Mouse (Mus musculus) urinary bladder, postnatal 25 days (tissue): Measurements from ENCODE around the gene Snx8.
A peak's percentile ranks its signal among the peaks of the same experiment; 100 is the strongest.
"Not testable (repeated sequence)": the region's sequence is repeated elsewhere in the genome, so short reads cannot be mapped to it uniquely, and the experiment has no call there.

Experiments used
- DNase-seq: peaks from one replicate; pipeline ENCODE4 v3.0.0; 2022; ENCODE audit warnings: low spot score

Gene Snx8

GRCm38 (mm10) chr5:140384462-140384861 lies 4.6 kb downstream of the Snx8 start:
- DNase-seq, result no peak

DNA sequence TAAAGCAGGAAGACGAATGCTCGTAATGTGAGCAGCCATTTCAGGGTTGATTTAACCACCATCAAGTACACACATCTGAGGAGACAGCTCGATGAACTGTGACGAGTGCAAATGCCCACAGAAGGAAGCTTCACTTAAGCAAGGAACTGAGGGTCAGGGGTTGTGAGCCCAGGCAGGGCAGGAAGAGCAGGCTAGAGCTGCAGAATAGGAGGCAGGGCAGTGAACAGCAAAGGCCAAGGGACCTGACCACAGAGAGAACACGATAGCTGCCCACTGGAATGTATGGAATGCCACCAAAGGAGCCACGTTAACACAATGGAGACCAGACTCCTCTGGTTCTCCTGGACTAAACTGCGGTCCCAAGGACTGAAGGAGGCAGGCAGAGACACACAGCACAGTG lies 5.5 kb downstream of the Snx8 start:
- no peak for DNase-seq

- no peak for DNase-seq
These were observed 6.4 kb downstream of the Snx8 start for GRCm38 (mm10) chr5:140382688-140383087.

GRCm38 (mm10) chr5:140381156-140381555 lies 7.9 kb downstream of the Snx8 start:
- DNase-seq, result no peak

- no peak for DNase-seq
These were observed 9.8 kb downstream of the Snx8 start for GRCm38 (mm10) chr5:140379299-140379698.

GRCm38 (mm10) chr5:140378121-140378853 lies 10.8 kb downstream of the Snx8 start:
- DNase-seq, result no peak

DNA sequence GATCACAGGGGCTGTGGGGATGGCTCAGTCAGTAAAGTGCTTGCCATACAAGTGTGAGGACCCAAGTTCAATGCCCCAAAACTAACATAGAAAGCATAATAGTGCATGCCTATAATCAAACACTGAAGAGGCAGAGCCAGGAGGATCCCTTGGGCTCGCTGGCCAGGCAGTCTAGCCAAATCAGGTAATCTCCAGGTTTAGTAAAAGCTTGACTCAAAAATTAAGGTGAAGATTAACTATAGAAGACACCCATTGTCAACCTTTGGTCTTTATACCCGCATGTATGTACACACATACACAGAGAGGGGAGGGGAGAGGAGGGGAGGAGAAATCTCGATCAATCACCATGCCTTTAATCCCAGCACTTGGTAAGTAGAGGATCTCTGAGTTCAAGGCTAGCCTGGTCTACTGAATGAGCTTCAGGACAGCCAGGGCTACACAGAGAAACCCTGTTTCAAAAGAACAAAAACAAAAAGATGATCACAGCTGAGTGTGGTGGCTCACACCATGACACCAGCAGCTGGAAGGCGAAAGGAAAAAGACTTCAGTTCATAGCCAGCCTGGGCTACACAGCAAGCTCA lies 13.7 kb downstream of the Snx8 start:
- no peak for DNase-seq

- no peak for DNase-seq
These were observed 14.8 kb downstream of the Snx8 start for GRCm38 (mm10) chr5:140374226-140374625.

DNA sequence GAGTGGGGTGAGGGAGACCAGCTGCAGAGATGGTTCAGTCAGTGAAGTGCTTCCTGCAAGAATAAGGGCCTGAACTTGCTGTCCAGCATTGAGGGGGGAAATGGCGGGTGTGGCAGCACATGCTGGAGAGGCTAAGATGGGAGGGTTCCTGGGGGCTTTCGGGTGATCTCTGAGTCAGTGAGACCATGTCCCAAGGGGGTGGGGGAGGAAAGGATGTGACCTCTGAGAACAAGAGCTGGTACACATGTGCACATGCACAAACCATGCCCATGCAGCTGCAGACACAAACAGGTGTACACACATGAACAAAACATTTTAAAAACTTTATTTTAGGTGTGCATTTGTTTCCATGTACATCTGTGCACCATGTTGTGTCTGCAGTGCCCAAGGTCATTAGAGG lies 15.4 kb downstream of the Snx8 start:
- DNase-seq, result no peak

GRCm38 (mm10) chr5:140371671-140372070 lies 17.4 kb downstream of the Snx8 start:
- DNase-seq, result no peak

- no peak for DNase-seq
These were observed 18.4 kb downstream of the Snx8 start for GRCm38 (mm10) chr5:140370446-140371254.

DNA sequence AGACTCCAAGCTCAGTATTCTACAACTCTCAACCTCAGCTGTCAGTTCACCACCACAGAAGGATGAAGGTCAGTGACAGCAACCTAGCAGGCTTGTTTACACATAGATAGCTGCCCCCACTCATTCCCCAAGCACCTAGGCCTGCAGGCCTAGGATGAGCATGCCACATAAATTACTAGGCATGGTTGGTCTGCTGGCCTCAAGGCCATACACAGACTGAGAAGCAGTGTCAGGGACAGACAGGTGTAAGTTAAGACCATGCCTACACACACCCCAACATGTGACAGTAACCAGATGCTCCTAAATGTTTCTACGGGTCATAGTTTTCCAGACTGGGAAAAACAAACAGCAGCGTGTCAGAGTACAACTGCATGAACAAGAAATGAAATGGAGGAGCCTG lies 19.6 kb downstream of the Snx8 start:
- no peak for DNase-seq

GRCm38 (mm10) chr5:140368926-140369325 lies 20.1 kb downstream of the Snx8 start:
- DNase-seq, result peak; percentile 31

GRCm38 (mm10) chr5:140368126-140368525 lies 20.9 kb downstream of the Snx8 start:
- DNase-seq, result not testable (repeated sequence)

GRCm38 (mm10) chr5:140364415-140364814 lies 24.6 kb downstream of the Snx8 start:
- no peak for DNase-seq

DNA sequence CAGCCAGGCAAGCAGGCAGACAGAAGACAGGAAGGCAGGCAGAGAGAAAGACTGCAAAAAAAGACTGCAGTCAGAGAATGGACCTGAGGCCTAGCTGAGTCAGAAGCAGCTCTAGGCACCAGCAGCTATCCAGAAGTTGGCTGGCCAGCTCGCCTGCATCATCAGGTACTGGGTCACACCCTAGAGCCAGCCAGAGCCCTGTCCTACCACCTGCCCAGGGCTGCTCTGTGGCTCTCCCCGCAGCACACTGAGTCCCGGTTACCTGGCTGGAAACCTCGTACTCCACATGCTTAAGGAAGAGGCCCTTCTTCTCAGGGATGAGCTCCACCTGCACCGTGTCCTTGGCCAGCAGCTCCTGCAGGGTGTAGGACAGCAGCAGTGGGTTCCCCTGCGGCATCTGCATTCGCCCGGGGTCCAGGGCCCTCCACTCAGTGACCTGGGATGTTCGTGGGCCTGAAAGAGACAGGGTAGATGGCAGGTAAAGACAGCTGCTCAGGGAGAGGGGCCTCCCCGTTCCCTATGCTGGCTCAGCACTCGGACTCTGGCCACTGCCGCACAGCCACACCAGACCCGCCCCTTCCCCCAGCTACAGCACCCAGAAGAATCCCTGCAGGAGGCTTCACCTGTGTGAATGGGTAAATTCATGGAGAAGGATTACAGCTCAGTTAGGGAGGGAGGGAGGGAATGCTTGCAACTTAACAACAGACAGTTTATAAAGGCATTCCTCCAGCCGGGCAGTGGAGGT lies 29.0 kb downstream of the Snx8 start:
- DNase-seq, result no peak

DNA sequence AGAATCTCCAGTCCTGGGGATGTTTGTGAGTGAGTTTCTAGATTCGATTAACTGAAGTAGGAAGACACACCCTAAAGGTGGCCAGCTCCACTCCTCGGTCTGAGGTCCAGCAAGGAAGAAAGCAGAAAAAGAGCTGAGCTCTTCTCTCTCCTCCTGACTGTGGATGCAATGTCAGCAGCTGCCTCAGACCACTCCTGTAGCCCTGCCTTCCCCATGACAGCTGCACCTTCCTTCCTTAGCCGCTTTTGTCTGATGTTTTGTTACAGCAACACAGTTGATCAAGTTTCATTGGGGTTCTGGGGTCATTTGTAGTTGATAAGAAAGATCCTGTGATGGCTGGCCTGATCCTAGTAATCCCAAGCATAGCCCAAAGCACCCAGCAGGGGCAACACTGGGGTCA lies 31.6 kb downstream of the Snx8 start:
- DNase-seq, result no peak

DNA sequence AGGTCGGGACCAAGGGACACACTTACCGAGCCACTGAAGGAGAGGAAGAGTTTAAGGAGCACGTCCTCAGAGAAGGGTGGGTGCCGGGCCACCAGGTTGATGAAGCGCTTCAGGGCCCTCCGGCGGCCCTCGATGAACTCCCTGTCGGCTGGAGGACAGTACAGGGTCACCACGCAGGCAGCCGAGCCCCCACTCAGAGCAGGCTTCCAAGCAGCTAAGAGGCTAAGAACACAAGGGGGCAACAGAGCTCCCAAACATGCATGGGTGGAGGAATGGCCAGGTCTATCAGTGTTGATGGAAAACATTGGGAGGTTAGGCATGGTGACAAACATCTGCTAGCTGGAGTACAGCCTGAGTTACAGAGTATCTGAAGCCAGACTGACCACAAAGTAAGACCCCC lies 33.1 kb downstream of the Snx8 start:
- DNase-seq, result no peak

DNA sequence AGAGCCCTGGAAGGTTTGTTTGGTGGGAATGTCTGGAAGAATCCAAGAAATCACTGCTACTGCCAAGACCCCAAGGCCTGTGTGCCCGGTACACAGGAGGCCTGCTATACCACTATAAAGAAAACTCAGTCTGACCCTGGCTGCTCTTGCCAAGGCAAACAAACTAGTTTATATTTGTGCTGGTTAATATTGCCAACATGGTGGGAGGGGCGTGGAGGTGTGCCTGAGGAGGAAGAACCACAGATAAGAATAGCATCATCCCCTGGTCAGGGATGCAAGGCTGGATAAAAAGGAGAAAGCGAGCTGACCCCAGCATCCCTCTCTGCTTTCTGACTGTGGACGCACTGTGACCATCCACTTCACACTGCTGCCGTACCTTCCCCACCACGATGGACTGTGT lies 36.7 kb downstream of the Snx8 start:
- DNase-seq, result no peak

- no peak for DNase-seq
These were observed 38.1 kb downstream of the Snx8 start for GRCm38 (mm10) chr5:140350731-140351497.

DNA sequence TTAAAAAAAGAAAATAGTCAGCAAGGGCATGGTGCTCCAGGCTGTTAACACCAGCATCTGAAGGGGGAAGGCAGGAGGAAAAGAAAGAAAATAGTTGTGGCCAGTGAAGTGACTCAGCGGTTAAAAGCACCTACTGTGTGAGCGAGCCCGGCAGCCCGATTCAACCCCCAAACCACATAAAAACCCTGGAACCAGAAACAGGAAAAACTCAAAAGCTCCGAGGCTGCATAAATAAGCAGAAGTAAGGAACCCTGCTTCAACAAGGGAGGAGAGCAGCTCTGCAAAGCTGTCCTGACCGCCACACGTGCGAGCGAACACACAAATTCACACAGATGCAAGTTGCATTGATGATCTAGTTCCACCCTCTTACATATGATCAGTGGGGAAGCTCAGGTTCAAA lies 39.2 kb downstream of the Snx8 start:
- no peak for DNase-seq

GRCm38 (mm10) chr5:140346050-140346449 lies 43.0 kb downstream of the Snx8 start:
- no peak for DNase-seq
